Mouse (Mus musculus): ENCODE measurements around the gene Wnt8b. TPM values are rescaled to one million over a fixed set of nuclear protein-coding genes. Genes with fewer than 3 reads are reported as not detected.

The Wnt8b gene
- polyA plus RNA-seq, 1 experiment from 2014 or later = 0.66 TPM

DNA sequence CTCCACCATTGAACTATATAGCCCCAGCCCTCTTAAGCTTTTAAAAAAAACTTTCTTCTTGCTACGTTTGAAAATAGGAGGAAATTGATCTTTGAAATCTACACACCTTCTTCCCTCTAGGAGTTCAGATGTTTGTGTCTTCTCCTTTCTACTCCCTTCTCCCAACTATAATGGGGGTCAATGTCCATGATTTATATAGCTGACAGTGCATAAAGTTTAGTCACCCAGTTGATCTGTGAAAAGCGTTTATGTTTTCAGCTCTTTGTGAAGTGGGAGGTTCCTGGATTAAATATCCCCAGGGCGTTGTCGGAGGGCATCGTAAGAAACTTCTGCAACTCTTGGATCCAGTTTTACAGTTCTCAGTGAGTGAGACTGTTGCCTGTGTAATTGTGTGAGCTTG is 7.0 kb downstream of the Wnt8b start:
- no peaks in the 10 kb centered on the region for H3K9me3 ChIP-seq (ENCODE audit: control insufficient read depth, low read length)
- no peak for ATAC-seq (ENCODE audit: low FRiP score)
- H3K4me3 ChIP-seq (ENCODE audit: low read depth, low read length) = no peak overlapping the region
- H3K27me3 ChIP-seq (ENCODE audit: control insufficient read depth, insufficient read depth, low read length) = peaks cover 51% of the 10 kb centered on the region
- no peak overlapping the region for H3K27ac ChIP-seq (ENCODE audit: low read depth, low read length)
- 48% methylated on average over 5 of the region's 5 CpGs for WGBS
- H3K4me2 ChIP-seq (replicated peaks; ENCODE audit: low read depth, low read length) = no peak overlapping the region
- no peaks in the 10 kb centered on the region for H3K4me1 ChIP-seq (replicated peaks; ENCODE audit: control insufficient read depth, insufficient read depth, low read length)
- H3K36me3 ChIP-seq (ENCODE audit: control insufficient read depth, insufficient read depth, low read length) = no peaks in the 10 kb centered on the region
- DNase-seq (ENCODE audit: low spot score) = no peak
- no peak overlapping the region for H3K9ac ChIP-seq (ENCODE audit: low read depth, low read length)

GRCm38 (mm10) chr19:44501925-44502324 is 8.7 kb downstream of the Wnt8b start:
- no peak for ATAC-seq (ENCODE audit: low FRiP score)
- H3K4me1 ChIP-seq (replicated peaks; ENCODE audit: control insufficient read depth, insufficient read depth, low read length) = no peaks in the 10 kb centered on the region
- no peak overlapping the region for H3K4me3 ChIP-seq (ENCODE audit: low read depth, low read length)
- WGBS = 85% methylated on average over 6 of the region's 6 CpGs
- H3K9ac ChIP-seq (ENCODE audit: low read depth, low read length) = no peak overlapping the region
- peaks cover 53% of the 10 kb centered on the region for H3K27me3 ChIP-seq (ENCODE audit: control insufficient read depth, insufficient read depth, low read length)
- no peak overlapping the region for H3K27ac ChIP-seq (ENCODE audit: low read depth, low read length)
- DNase-seq (ENCODE audit: low spot score) = no peak
- no peaks in the 10 kb centered on the region for H3K36me3 ChIP-seq (ENCODE audit: control insufficient read depth, insufficient read depth, low read length)
- H3K4me2 ChIP-seq (replicated peaks; ENCODE audit: low read depth, low read length) = no peak overlapping the region
- H3K9me3 ChIP-seq (ENCODE audit: control insufficient read depth, low read length) = no peaks in the 10 kb centered on the region

- DNase-seq (ENCODE audit: low spot score) (no peak), ATAC-seq (ENCODE audit: low FRiP score) (no peak)
- H3K27me3 ChIP-seq (ENCODE audit: control insufficient read depth, insufficient read depth, low read length) = peaks cover 61% of the 10 kb centered on the region
- 81% methylated on average over 4 of the region's 4 CpGs for WGBS
- no peak overlapping the region for H3K9ac ChIP-seq (ENCODE audit: low read depth, low read length)
- no peaks in the 10 kb centered on the region for H3K4me1 ChIP-seq (replicated peaks; ENCODE audit: control insufficient read depth, insufficient read depth, low read length)
- no peaks in the 10 kb centered on the region for H3K36me3 ChIP-seq (ENCODE audit: control insufficient read depth, insufficient read depth, low read length)
- H3K9me3 ChIP-seq (ENCODE audit: control insufficient read depth, low read length) = no peaks in the 10 kb centered on the region
- no peak overlapping the region for H3K27ac ChIP-seq (ENCODE audit: low read depth, low read length)
- H3K4me3 ChIP-seq (ENCODE audit: low read depth, low read length) = no peak overlapping the region
- no peak overlapping the region for H3K4me2 ChIP-seq (replicated peaks; ENCODE audit: low read depth, low read length)
Measured at GRCm38 (mm10) chr19:44502741-44503140, 9.5 kb downstream of the Wnt8b start.

DNA sequence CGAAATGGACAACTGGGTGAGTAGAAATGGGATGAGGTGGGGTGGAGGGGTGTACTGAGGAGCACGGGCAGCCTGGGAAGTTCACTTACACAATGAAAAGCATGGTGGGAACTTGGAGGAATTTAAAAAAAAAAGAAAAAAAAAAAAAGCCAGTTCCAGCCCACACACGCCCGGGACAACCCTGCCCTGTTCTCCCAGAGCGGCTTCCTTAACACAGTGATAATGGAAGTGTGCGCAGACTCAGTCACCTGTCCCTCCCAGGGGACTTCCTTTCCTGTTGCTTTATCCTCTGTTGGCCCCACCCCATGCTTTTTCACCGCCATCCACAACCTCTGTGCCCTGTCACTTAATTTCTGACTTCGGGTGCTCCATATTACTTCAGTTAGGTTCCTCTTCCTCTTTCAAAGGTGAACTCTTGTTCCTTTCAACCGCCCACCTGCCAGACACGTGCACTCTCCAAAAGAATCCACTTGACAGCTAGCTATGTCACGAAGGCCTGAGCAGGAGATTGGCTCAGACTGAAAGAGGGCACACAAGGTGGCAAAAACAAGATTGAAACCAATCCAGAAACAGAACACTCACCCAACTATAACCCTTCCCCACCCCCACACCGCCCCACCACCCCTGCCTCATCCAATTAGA is 17.4 kb downstream of the Wnt8b start:
- peak overlapping the region; percentile 85; the same call in 1 of the 2 replicates for H3K4me2 ChIP-seq (replicated peaks; ENCODE audit: low read depth, low read length)
- H3K27ac ChIP-seq (ENCODE audit: low read depth, low read length) = no peak overlapping the region
- H3K27me3 ChIP-seq (ENCODE audit: control insufficient read depth, insufficient read depth, low read length) = peaks cover 89% of the 10 kb centered on the region
- no peak overlapping the region for H3K9ac ChIP-seq (ENCODE audit: low read depth, low read length)
- H3K36me3 ChIP-seq (ENCODE audit: control insufficient read depth, insufficient read depth, low read length) = no peaks in the 10 kb centered on the region
- peak overlapping the region; percentile 43 for H3K4me3 ChIP-seq (ENCODE audit: low read depth, low read length)
- H3K4me1 ChIP-seq (replicated peaks; ENCODE audit: control insufficient read depth, insufficient read depth, low read length) = peaks cover 13% of the 10 kb centered on the region
- H3K9me3 ChIP-seq (ENCODE audit: control insufficient read depth, low read length) = no peaks in the 10 kb centered on the region
- 5% methylated on average over 12 of the region's 12 CpGs for WGBS
- DNase-seq (ENCODE audit: low spot score) (peak; percentile 34), ATAC-seq (ENCODE audit: low FRiP score) (no peak)

DNA sequence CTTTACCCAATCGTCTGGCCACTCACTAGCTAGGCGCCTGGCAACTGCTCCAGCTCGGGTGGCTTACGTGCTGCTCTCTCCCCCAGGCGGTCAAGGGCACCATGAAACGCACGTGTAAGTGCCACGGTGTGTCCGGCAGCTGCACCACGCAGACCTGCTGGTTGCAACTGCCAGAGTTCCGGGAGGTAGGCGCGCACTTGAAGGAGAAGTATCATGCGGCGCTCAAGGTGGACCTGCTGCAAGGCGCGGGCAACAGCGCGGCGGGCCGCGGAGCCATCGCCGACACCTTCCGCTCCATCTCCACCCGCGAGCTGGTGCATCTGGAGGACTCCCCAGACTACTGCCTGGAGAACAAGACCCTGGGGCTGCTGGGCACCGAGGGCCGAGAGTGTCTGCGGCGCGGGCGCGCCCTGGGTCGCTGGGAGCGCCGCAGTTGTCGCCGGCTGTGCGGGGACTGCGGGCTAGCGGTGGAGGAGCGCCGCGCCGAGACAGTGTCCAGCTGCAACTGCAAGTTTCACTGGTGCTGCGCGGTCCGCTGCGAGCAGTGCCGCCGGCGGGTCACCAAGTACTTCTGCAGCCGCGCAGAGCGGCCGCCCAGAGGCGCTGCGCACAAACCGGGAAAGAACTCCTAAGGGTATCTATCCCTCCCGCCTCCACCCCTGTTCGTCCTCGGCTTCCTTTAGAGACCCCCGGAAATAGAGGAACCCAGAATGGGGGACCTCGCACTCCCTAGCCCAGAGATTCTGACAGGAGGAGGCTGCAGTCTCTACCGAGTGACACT is 18.4 kb downstream of the Wnt8b start:
- DNase-seq (ENCODE audit: low spot score) = peak; percentile 72
- Histone ChIP-seq H3K27me3 (ENCODE audit: control insufficient read depth, insufficient read depth, low read length) (peaks cover 87% of the 10 kb centered on the region), H3K4me3 (ENCODE audit: low read depth, low read length) (peak overlapping the region; percentile 43), H3K4me2 (replicated peaks; ENCODE audit: low read depth, low read length) (peak overlapping the region; percentile 85), H3K9me3 (ENCODE audit: control insufficient read depth, low read length) (no peaks in the 10 kb centered on the region), H3K4me1 (replicated peaks; ENCODE audit: control insufficient read depth, insufficient read depth, low read length) (peaks cover 15% of the 10 kb centered on the region), H3K36me3 (ENCODE audit: control insufficient read depth, insufficient read depth, low read length) (no peaks in the 10 kb centered on the region), H3K9ac (ENCODE audit: low read depth, low read length) (peak overlapping the region; percentile 35), H3K27ac (ENCODE audit: low read depth, low read length) (no peak overlapping the region)
- under 1% methylated on average over 62 of the region's 66 CpGs for WGBS
- ATAC-seq (ENCODE audit: low FRiP score) = peak; percentile 34; the same call in 1 of the 2 replicates

DNA sequence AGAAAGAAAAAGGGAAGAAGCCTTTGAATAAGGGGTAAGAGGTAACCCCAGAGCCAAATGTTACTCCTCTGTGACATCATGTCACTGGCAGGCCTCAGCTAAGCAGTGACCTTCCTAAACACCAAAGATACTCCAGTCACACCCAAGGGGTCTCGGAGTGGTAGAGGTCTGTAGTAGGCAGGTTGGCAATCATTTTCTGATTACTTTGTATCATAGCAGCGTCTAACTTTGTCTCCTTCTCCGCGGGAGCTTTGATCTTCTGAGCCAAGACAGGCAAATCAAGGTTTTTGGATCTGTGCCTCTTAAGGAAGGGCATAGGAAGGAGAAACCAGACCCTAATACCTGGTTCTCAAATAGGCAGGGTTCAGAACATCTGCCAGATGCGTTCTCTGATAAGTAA is 19.3 kb downstream of the Wnt8b start:
- Histone ChIP-seq H3K27me3 (ENCODE audit: control insufficient read depth, insufficient read depth, low read length) (peaks cover 88% of the 10 kb centered on the region), H3K9ac (ENCODE audit: low read depth, low read length) (no peak overlapping the region), H3K4me2 (replicated peaks; ENCODE audit: low read depth, low read length) (peak overlapping the region; percentile 85; the same call in 1 of the 2 replicates), H3K9me3 (ENCODE audit: control insufficient read depth, low read length) (no peaks in the 10 kb centered on the region), H3K27ac (ENCODE audit: low read depth, low read length) (no peak overlapping the region), H3K4me1 (replicated peaks; ENCODE audit: control insufficient read depth, insufficient read depth, low read length) (peaks cover 15% of the 10 kb centered on the region), H3K4me3 (ENCODE audit: low read depth, low read length) (no peak overlapping the region), H3K36me3 (ENCODE audit: control insufficient read depth, insufficient read depth, low read length) (no peaks in the 10 kb centered on the region)
- WGBS = 13% methylated on average over 5 of the region's 5 CpGs
- peak; percentile 34 for DNase-seq (ENCODE audit: low spot score)
- ATAC-seq (ENCODE audit: low FRiP score) = no peak

DNA sequence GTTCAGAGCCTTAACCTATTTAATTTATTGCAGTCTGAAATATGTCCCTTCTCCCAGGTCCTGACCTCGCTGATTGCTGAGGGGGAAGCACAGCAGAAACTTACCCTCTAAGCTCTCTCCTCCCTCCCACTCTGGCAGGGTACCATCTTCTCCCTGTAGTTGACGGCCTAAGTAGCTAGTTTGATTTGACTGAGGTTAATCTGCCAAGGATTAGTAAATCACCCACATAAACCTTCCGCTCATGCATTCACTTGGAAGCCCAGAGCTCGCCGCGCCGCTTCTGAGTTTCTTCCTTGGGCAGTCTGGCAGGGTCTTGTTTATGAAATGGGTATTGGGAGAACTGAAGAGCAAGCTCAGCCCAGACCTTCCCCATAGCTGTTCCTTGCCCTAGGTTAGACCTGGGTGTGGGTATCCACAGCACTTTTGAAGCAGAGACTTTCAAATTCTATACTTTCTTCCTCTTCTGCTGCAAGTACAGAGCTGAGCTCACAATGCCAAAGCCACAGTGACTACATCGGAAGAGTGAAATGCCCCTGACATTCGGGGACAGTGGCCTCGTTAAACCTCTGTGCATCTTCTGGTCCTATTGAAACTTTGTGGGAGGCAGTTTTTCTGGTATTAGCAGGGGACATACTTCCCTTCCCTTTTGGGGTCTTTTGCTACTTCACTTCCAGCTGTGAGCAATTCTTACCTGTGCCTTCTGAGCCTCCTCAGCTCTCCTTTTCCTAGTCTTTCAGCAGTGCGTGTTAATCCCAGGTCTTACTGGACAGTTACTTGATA is 20.0 kb downstream of the Wnt8b start:
- Histone ChIP-seq H3K9ac (ENCODE audit: low read depth, low read length) (no peak overlapping the region), H3K27ac (ENCODE audit: low read depth, low read length) (no peak overlapping the region), H3K9me3 (ENCODE audit: control insufficient read depth, low read length) (no peaks in the 10 kb centered on the region), H3K4me3 (ENCODE audit: low read depth, low read length) (no peak overlapping the region), H3K36me3 (ENCODE audit: control insufficient read depth, insufficient read depth, low read length) (no peaks in the 10 kb centered on the region), H3K27me3 (ENCODE audit: control insufficient read depth, insufficient read depth, low read length) (peaks cover 91% of the 10 kb centered on the region), H3K4me1 (replicated peaks; ENCODE audit: control insufficient read depth, insufficient read depth, low read length) (peaks cover 15% of the 10 kb centered on the region), H3K4me2 (replicated peaks; ENCODE audit: low read depth, low read length) (no peak overlapping the region)
- DNase-seq (ENCODE audit: low spot score) (peak; percentile 51), ATAC-seq (ENCODE audit: low FRiP score) (no peak)
- 14% methylated on average over 11 of the region's 11 CpGs for WGBS

DNA sequence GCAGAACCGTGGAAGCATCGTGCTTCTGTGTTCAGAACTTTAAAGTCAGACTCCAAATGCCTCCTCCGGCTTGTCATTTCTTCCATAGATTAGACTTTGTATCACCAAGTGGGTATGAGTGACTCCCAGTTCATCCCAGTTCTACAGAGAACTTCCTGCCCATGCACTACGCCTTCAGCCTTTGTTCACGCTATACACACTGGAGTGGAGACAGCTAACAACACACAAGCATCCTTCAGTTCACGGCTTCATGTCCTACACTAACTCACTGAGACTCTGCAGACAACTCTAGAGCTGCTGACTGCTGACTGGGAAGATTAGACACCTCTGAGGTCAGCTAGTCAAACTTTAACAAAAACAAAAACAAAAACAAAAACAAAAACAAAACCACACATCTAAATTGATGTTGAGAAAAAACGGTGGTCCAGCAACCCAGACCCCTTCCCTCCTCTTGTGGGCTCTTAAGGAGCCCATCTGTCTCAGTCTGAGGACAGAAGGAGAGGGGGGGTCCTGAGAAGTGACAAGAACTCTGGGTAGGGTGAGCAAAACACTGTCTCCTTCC is 20.7 kb downstream of the Wnt8b start:
- H3K4me1 ChIP-seq (replicated peaks; ENCODE audit: control insufficient read depth, insufficient read depth, low read length) = peaks cover 15% of the 10 kb centered on the region
- peak overlapping the region; percentile 39; the same call in 1 of the 2 replicates for H3K27ac ChIP-seq (ENCODE audit: low read depth, low read length)
- no peak overlapping the region for H3K4me2 ChIP-seq (replicated peaks; ENCODE audit: low read depth, low read length)
- no peaks in the 10 kb centered on the region for H3K9me3 ChIP-seq (ENCODE audit: control insufficient read depth, low read length)
- no peak; the same call in 1 of the 2 replicates for ATAC-seq (ENCODE audit: low FRiP score)
- no peak overlapping the region for H3K4me3 ChIP-seq (ENCODE audit: low read depth, low read length)
- peaks cover 94% of the 10 kb centered on the region for H3K27me3 ChIP-seq (ENCODE audit: control insufficient read depth, insufficient read depth, low read length)
- 20% methylated on average over 7 of the region's 7 CpGs for WGBS
- no peak for DNase-seq (ENCODE audit: low spot score)
- no peak overlapping the region for H3K9ac ChIP-seq (ENCODE audit: low read depth, low read length)
- H3K36me3 ChIP-seq (ENCODE audit: control insufficient read depth, insufficient read depth, low read length) = no peaks in the 10 kb centered on the region

Measured in hindbrain, embryonic 11.5 days (tissue).